Mouse (Mus musculus): Measurements from ENCODE around the gene Nav3.

DNA sequence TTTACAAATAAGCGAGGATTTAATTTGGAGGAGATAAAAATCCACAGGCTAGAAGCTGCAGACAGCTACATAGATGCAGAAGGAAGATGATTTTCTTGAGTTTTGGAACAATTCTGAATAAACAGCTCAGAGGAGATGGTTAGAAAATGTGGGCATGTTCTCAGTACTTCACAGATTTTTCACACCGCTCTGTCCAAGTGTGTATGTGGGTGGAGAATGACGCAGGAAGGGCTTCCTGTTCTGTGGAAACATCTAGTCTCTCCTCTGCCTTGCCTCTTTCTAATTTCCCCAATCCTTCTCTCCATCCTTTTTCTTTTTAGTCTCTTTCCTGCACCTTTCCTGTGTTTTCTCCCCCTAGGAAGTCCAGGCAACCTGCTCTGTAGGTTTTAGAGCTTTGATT, 812.4 kb downstream of the Nav3 start:
- TF ChIP-seq POLR2A (IDR thresholded peaks at IDR 0.05; ENCODE audit: extremely low read depth, insufficient read depth, low read length) (peak; percentile 48; the same call in 1 of the 2 replicates), CTCF (IDR thresholded peaks at IDR 0.05; ENCODE audit: extremely low read depth, insufficient read depth, low read length) (no peak)
